Mouse (Mus musculus): ENCODE results near the gene RPS10-NUDT3. TPM values are rescaled to one million over a fixed set of nuclear protein-coding genes. Genes with fewer than 3 reads are reported as not detected.

Gene RPS10-NUDT3
- not detected in 2 replicates for polyA plus RNA-seq (2015; fragmentation: Nextera tagmentation; extraction: Ambion mirVana)

DNA sequence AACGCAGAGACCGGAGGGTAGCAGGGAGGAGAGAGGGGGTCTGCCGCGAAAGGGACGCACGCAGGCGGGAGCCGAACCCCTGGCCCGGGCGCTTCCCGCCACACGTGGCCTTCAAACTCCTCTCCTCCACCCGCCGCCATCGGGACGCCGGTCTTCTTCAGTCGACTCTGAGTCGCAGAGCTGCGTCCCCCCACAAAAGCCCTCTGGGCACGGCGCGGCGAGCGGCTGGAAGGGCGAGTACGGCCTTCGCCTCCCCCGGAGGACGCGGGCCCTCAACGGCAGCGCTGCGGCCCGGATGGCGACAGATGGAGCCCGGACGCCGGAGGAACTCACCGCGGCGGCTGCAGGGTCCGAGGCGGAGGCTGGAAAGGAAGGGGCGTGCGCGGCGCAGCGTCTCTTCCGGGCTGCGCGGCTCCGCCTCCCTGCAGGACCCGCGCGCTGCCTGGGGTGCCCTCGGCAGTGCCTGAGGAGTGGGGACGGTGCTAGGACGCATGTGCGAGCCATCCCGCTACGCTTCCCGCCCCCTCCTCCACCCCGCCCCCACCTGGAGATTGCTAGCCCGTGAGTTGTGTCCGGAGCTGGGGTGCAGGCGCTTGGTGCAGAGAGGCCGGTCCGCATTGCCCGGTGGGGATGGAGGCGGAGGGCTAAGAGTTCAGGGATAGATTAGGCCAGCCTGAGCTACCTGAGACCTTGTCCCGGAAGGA, at the start of gene RPS10-NUDT3:
TSS of gene RPS10-NUDT3 (minus strand) at position 352 of the 704 bp plus-strand sequence.
- peak; percentile 99 for ATAC-seq (ENCODE audit: insufficient number of reproducible peaks, low FRiP score, low TSS enrichment, low read depth)
- under 1% methylated on average over 60 of the region's 72 CpGs for WGBS
- Histone ChIP-seq H3K4me1 (peaks cover 35% of the 10 kb centered on the region), H3K9ac (peak within 1 kb of the TSS; percentile 94), H3K4me2 (replicated peaks) (peak within 1 kb of the TSS; percentile 78), H3K27ac (replicated peaks) (peak within 1 kb of the TSS; percentile 91), H3K36me3 (peaks cover 33% of the 10 kb centered on the region), H3K27me3 (no peaks in the 10 kb centered on the region), H3K4me3 (replicated peaks) (peak within 1 kb of the TSS; percentile 91), H3K9me3 (replicated peaks) (no peaks in the 10 kb centered on the region)

DNA sequence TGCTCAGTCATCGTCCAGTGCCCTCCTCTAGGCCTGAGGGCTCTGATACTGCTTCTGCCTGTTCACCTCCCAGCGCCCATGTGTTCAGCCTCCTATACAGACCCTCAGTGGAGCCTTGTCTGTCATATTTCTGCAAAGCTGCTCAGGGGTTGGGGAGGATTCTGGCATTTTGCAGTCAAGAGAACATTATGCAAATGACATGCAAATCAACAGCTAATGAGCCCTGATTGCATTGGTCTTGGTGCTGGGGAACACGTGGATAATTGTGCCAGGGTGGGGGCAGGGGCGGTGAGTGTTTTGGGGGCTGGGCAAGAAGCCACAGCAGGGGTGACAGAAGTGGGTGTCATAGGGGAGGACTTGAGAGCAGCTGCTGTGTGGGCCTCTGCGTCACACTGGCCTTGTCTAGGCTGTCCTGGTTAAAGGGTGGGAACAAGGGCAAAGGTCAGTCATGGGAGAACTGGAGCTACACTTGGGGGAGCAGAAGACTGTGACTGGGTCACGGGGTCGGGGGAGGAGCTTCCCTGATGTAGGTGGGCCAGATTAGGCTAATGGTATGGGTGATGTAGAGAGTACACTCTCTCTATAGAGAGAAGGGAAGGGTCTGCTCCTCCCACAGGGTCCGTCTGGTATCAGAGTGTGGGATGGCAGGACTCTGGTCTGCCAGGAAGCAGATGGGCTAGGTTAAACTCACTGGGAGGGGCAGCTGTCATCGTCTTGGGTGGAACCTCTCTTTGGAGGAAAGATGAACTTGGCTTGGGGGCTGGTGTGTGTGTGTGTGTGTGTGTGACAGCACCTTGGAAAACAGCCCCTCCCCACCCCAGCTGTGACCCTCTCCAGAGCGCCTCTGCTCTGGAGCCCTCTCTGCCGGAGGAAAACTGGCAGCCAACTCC, 44.1 kb upstream of the RPS10-NUDT3 start:
- H3K4me2 ChIP-seq (replicated peaks), result no peak overlapping the region
- no peaks in the 10 kb centered on the region for H3K36me3 ChIP-seq
- no peaks in the 10 kb centered on the region for H3K9me3 ChIP-seq (replicated peaks)
- H3K27me3 ChIP-seq, result no peaks in the 10 kb centered on the region
- no peak for ATAC-seq (ENCODE audit: insufficient number of reproducible peaks, low FRiP score, low TSS enrichment, low read depth)
- H3K27ac ChIP-seq (replicated peaks), result no peak overlapping the region
- H3K4me1 ChIP-seq, result peaks cover 13% of the 10 kb centered on the region
- H3K9ac ChIP-seq, result no peak overlapping the region
- H3K4me3 ChIP-seq (replicated peaks), result no peak overlapping the region
- WGBS, result 41% methylated on average over 11 of the region's 11 CpGs

- 81% methylated on average over 5 of the region's 5 CpGs for WGBS
- peaks cover 13% of the 10 kb centered on the region for H3K4me1 ChIP-seq
- no peak for ATAC-seq (ENCODE audit: insufficient number of reproducible peaks, low FRiP score, low TSS enrichment, low read depth)
Observed at GRCm38 (mm10) chr17:27677756-27678155, 42.7 kb upstream of the RPS10-NUDT3 start.

GRCm38 (mm10) chr17:27676270-27676669, 41.2 kb upstream of the RPS10-NUDT3 start:
- peaks cover 13% of the 10 kb centered on the region for H3K4me1 ChIP-seq
- WGBS, result 60% methylated on average over 7 of the region's 7 CpGs
- H3K4me3 ChIP-seq (replicated peaks), result no peak overlapping the region
- no peak overlapping the region for H3K27ac ChIP-seq (replicated peaks)
- no peaks in the 10 kb centered on the region for H3K27me3 ChIP-seq
- no peaks in the 10 kb centered on the region for H3K9me3 ChIP-seq (replicated peaks)
- no peak overlapping the region for H3K9ac ChIP-seq
- H3K4me2 ChIP-seq (replicated peaks), result no peak overlapping the region
- no peaks in the 10 kb centered on the region for H3K36me3 ChIP-seq
- ATAC-seq (ENCODE audit: insufficient number of reproducible peaks, low FRiP score, low TSS enrichment, low read depth), result no peak

More at GRCm38 (mm10) chr17:27677756-27678155, 42.7 kb upstream of the RPS10-NUDT3 start:
- Histone ChIP-seq H3K9ac (no peak overlapping the region), H3K27me3 (no peaks in the 10 kb centered on the region), H3K4me2 (replicated peaks) (no peak overlapping the region), H3K4me3 (replicated peaks) (no peak overlapping the region), H3K9me3 (replicated peaks) (no peaks in the 10 kb centered on the region), H3K36me3 (no peaks in the 10 kb centered on the region), H3K27ac (replicated peaks) (no peak overlapping the region)

DNA sequence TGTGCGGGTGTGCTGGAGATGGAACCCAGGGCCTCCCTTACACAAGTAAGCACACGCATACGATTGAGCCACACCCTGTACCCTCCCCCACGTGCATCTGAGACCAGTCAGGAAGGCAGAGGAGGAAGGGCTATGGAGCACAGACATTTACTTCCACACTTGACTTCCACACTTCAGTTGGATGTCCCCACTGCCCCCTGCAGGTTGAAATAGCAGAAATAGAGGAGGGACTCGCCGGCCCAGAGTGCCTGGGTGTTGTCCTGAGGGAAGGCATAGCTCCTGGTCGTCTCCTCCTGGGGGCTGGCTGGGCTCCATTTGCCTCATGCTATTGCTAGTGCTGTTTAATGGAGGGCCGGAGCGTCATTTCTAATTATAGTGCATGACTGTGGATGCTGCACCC, 40.4 kb upstream of the RPS10-NUDT3 start:
- H3K4me2 ChIP-seq (replicated peaks), result no peak overlapping the region
- 54% methylated on average over 9 of the region's 9 CpGs for WGBS

DNA sequence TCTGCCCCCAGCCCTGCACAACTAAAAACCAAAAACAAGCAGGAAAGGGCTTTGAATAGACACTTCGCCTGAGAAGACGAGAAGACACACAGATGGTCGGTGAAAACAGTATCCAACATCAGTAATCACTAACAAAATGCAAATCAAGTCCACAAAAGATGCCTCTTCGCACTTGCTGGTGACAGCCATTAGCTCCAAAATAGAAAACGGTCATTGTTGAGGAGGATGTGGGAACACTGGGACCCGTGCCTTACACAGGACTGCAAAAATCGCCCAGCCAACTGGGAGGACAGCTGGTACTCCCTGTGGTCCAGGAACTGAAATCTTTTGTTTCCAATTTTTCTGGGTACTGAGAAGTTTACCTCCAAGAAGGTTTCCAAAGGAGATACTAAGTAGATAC, 38.9 kb upstream of the RPS10-NUDT3 start:
- H3K4me2 ChIP-seq (replicated peaks), result no peak overlapping the region
- 87% methylated on average over 7 of the region's 7 CpGs for WGBS
- ATAC-seq (ENCODE audit: insufficient number of reproducible peaks, low FRiP score, low TSS enrichment, low read depth), result no peak

More for the DNA sequence above, 40.4 kb upstream of the RPS10-NUDT3 start:
- no peak overlapping the region for H3K9ac ChIP-seq
- ATAC-seq (ENCODE audit: insufficient number of reproducible peaks, low FRiP score, low TSS enrichment, low read depth), result no peak
- H3K4me3 ChIP-seq (replicated peaks), result no peak overlapping the region
- peaks cover 13% of the 10 kb centered on the region for H3K4me1 ChIP-seq
- no peak overlapping the region for H3K27ac ChIP-seq (replicated peaks)
- no peaks in the 10 kb centered on the region for H3K27me3 ChIP-seq
- H3K9me3 ChIP-seq (replicated peaks), result no peaks in the 10 kb centered on the region
- no peaks in the 10 kb centered on the region for H3K36me3 ChIP-seq

GRCm38 (mm10) chr17:27671720-27672119, 36.7 kb upstream of the RPS10-NUDT3 start:
- no peak for ATAC-seq (ENCODE audit: insufficient number of reproducible peaks, low FRiP score, low TSS enrichment, low read depth)
- Histone ChIP-seq H3K9ac (no peak overlapping the region), H3K4me1 (no peaks in the 10 kb centered on the region), H3K4me3 (replicated peaks) (no peak overlapping the region), H3K36me3 (no peaks in the 10 kb centered on the region), H3K27me3 (no peaks in the 10 kb centered on the region), H3K4me2 (replicated peaks) (no peak overlapping the region), H3K27ac (replicated peaks) (no peak overlapping the region), H3K9me3 (replicated peaks) (no peaks in the 10 kb centered on the region)
- 84% methylated on average over 6 of the region's 6 CpGs for WGBS

More for the DNA sequence above, 38.9 kb upstream of the RPS10-NUDT3 start:
- H3K9me3 ChIP-seq (replicated peaks), result no peaks in the 10 kb centered on the region
- no peaks in the 10 kb centered on the region for H3K4me1 ChIP-seq
- no peaks in the 10 kb centered on the region for H3K36me3 ChIP-seq
- H3K27me3 ChIP-seq, result no peaks in the 10 kb centered on the region
- H3K27ac ChIP-seq (replicated peaks), result no peak overlapping the region
- no peak overlapping the region for H3K9ac ChIP-seq
- H3K4me3 ChIP-seq (replicated peaks), result no peak overlapping the region

DNA sequence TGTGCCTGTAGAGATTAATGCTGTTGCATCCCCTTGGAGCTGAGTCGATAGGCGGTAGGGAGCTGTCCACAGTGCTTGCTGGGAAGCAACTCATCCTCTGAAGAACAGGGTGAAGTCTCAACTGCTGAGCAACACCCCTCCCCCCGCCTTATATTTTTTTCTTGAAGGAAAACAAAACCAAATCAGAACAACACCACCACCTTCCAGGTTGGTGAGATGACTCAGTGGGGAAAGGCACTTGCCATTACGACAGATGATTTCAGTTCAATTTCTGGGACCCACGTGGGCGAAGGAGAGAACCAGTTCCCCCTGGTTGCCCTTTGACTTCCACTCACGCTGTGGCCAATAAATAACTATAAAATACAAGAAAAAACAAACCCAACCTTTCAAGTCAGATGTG, 23.7 kb upstream of the RPS10-NUDT3 start:
- 68% methylated on average over 7 of the region's 7 CpGs for WGBS
- Histone ChIP-seq H3K4me3 (replicated peaks) (no peak overlapping the region), H3K9me3 (replicated peaks) (no peaks in the 10 kb centered on the region), H3K9ac (no peak overlapping the region), H3K4me2 (replicated peaks) (no peak overlapping the region), H3K36me3 (no peaks in the 10 kb centered on the region), H3K4me1 (peaks cover 18% of the 10 kb centered on the region), H3K27me3 (peaks cover 22% of the 10 kb centered on the region), H3K27ac (replicated peaks) (no peak overlapping the region)
- ATAC-seq (ENCODE audit: insufficient number of reproducible peaks, low FRiP score, low TSS enrichment, low read depth), result no peak

DNA sequence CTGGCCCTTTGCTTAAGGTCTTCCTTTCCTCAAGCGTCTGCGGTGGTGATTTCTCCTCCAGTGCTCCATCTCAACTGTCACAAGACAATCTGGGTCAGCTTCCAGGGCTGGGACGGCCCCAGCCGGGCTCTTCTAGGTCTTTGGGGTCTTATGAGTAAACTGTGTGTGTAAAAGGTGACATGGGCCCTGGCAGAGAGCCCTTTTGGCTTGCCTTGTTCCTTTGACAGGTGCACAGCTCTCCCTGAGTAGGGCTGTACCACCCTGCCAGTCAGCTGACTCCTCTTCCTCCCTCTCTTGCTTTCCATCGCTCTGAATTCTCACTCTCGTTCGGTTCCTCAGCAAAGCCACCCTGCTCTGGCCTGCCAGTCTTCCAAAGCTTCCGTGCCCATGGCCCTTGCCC, 22.1 kb upstream of the RPS10-NUDT3 start:
- ATAC-seq (ENCODE audit: insufficient number of reproducible peaks, low FRiP score, low TSS enrichment, low read depth), result no peak
- H3K4me2 ChIP-seq (replicated peaks), result no peak overlapping the region
- H3K4me3 ChIP-seq (replicated peaks), result no peak overlapping the region
- 69% methylated on average over 8 of the region's 8 CpGs for WGBS
- H3K27ac ChIP-seq (replicated peaks), result no peak overlapping the region
- peaks cover 22% of the 10 kb centered on the region for H3K27me3 ChIP-seq
- no peaks in the 10 kb centered on the region for H3K9me3 ChIP-seq (replicated peaks)
- H3K36me3 ChIP-seq, result no peaks in the 10 kb centered on the region
- no peak overlapping the region for H3K9ac ChIP-seq
- H3K4me1 ChIP-seq, result peaks cover 18% of the 10 kb centered on the region

DNA sequence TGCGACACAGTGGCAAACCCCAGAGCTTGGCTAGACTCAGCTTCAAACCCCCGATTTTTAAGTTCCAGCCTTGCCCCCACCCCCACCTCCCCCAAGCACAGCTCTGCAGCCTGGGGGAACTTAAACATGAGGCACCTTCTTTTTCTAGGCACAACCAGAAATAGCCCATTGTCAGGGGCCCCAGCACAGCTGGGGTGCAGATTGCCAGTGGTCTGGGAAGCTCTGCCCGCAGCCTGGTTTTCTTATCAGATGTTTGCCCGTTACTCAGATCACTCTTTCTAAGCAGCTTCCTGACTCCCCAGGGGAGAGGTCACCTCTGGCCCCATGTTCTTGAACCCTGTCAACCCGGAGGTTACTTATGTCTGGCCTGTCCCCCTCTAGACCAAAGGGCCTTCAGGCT, 21.4 kb upstream of the RPS10-NUDT3 start:
- Histone ChIP-seq H3K9me3 (replicated peaks) (no peaks in the 10 kb centered on the region), H3K27me3 (peaks cover 22% of the 10 kb centered on the region), H3K36me3 (no peaks in the 10 kb centered on the region), H3K4me2 (replicated peaks) (peak overlapping the region; percentile 96), H3K27ac (replicated peaks) (no peak overlapping the region), H3K4me3 (replicated peaks) (peak overlapping the region; percentile 50; the same call in 1 of the 2 replicates), H3K4me1 (peaks cover 18% of the 10 kb centered on the region), H3K9ac (no peak overlapping the region)
- 14% methylated on average over 5 of the region's 5 CpGs for WGBS
- ATAC-seq (ENCODE audit: insufficient number of reproducible peaks, low FRiP score, low TSS enrichment, low read depth), result no peak

GRCm38 (mm10) chr17:27656011-27656399, 21.0 kb upstream of the RPS10-NUDT3 start:
- 3% methylated on average over 13 of the region's 14 CpGs for WGBS
- 0 out of 2 replicates have a peak, but pooled peaks have one; percentile 13 for ATAC-seq (ENCODE audit: insufficient number of reproducible peaks, low FRiP score, low TSS enrichment, low read depth)

More at GRCm38 (mm10) chr17:27656011-27656399, 21.0 kb upstream of the RPS10-NUDT3 start:
- peaks cover 22% of the 10 kb centered on the region for H3K27me3 ChIP-seq
- H3K27ac ChIP-seq (replicated peaks), result no peak overlapping the region
- peak overlapping the region; percentile 50 for H3K4me3 ChIP-seq (replicated peaks)
- H3K4me1 ChIP-seq, result peaks cover 18% of the 10 kb centered on the region
- no peaks in the 10 kb centered on the region for H3K9me3 ChIP-seq (replicated peaks)
- H3K36me3 ChIP-seq, result no peaks in the 10 kb centered on the region
- peak overlapping the region; percentile 96 for H3K4me2 ChIP-seq (replicated peaks)
- H3K9ac ChIP-seq, result no peak overlapping the region
